Mouse (Mus musculus): Measurements from ENCODE around the gene Ociad1.

- TF ChIP-seq GATA2 (IDR thresholded peaks at IDR 0.05; ENCODE audit: borderline replicate concordance, low read depth, low read length) (no peak), CTCF (IDR thresholded peaks at IDR 0.05; ENCODE audit: low read depth, low read length) (no peak), TAL1 (conservative IDR thresholded peaks at IDR 0.05; ENCODE audit: low read depth, low read length) (no peak), POLR2AphosphoS5 (IDR thresholded peaks at IDR 0.05; ENCODE audit: insufficient replicate concordance, low read depth, low read length) (no peak), GATA1 (IDR thresholded peaks at IDR 0.05; ENCODE audit: borderline replicate concordance, low read length) (no peak)
Measured at GRCm38 (mm10) chr5:73249341-73249740, 43.2 kb upstream of the Ociad1 start.

Measured in G1E (cell line).